Comparison of ENCODE assay signal across 8 mouse cellular contexts in genomic region chr5:142810710-142811599, GRCm38 (mm10). TPM values are rescaled to one million over a fixed set of nuclear protein-coding genes. Genes with fewer than 3 reads are reported as not detected.
DNase-seq lines count a peak whose midpoint lies in the region; ATAC-seq and TF ChIP-seq lines count a peak whose summit lies in the region.

No protein-coding gene starts in this region.

- DNase-seq in heart, adult 8-10 months (ENCODE audit: low spot score) = no peak
- peak; percentile 54 for DNase-seq in R1 (ENCODE audit: low read depth, low spot score)
- DNase-seq in hindbrain, embryonic 10.5 days (ENCODE audit: low spot score) = peak; percentile 79
- DNase-seq in thymus, adult 2 months = no peak
- no peak for DNase-seq in spleen, postnatal 36 days (ENCODE audit: low spot score in 2 of 2)

- H3K4me3 ChIP-seq in heart, embryonic 16.5 days (ENCODE audit: low read length) = 0 out of 2 replicates have a peak overlapping the region, but pooled peaks have one; percentile 3
- peak overlapping the region; percentile 99 for H3K4me3 ChIP-seq in hindbrain, embryonic 10.5 days
- H3K4me3 ChIP-seq in midbrain, embryonic 15.5 days = peak overlapping the region; percentile 77
- no peak overlapping the region for H3K4me3 ChIP-seq in thymus, adult 2 months (ENCODE audit: control insufficient read depth, insufficient read depth, low read length)

- peaks cover 7% of the 10 kb centered on the region for H3K36me3 ChIP-seq in heart, embryonic 16.5 days (ENCODE audit: control insufficient read depth, insufficient read depth)
- H3K36me3 ChIP-seq in hindbrain, embryonic 10.5 days = peaks cover 63% of the 10 kb centered on the region
- 0 out of 2 replicates have a peak, but pooled peaks cover 4% of the 10 kb centered on the region for H3K36me3 ChIP-seq in midbrain, embryonic 15.5 days (replicated peaks)
- no peaks in the 10 kb centered on the region for H3K36me3 ChIP-seq in thymus, adult 2 months (ENCODE audit: control insufficient read depth, insufficient read depth, low read length)

- 37% methylated on average over 20 of the region's 20 CpGs for WGBS in heart, embryonic 16.5 days
- 12% methylated on average over 20 of the region's 20 CpGs for WGBS in hindbrain, embryonic 10.5 days
- 15% methylated on average over 20 of the region's 20 CpGs for WGBS in midbrain, embryonic 15.5 days
- 93% methylated on average over 20 of the region's 20 CpGs for WGBS in thymus, adult 2 months

- no peak overlapping the region for H3K27ac ChIP-seq in heart, embryonic 16.5 days (ENCODE audit: low read length)
- H3K27ac ChIP-seq in hindbrain, embryonic 10.5 days = peak overlapping the region; percentile 100
- H3K27ac ChIP-seq in midbrain, embryonic 15.5 days = peak overlapping the region; percentile 99
- no peak overlapping the region for H3K27ac ChIP-seq in thymus, adult 2 months (ENCODE audit: control insufficient read depth, insufficient read depth, low read length)

- H3K4me2 ChIP-seq in heart, embryonic 16.5 days (ENCODE audit: low read depth, low read length) = peak overlapping the region; percentile 15; the same call in 1 of the 2 replicates
- H3K4me2 ChIP-seq in midbrain, embryonic 15.5 days = peak overlapping the region; percentile 93

- H3K9me3 ChIP-seq in heart, embryonic 16.5 days (replicated peaks; ENCODE audit: control insufficient read depth, low read length) = no peaks in the 10 kb centered on the region
- H3K9me3 ChIP-seq in hindbrain, embryonic 10.5 days = no peaks in the 10 kb centered on the region
- H3K9me3 ChIP-seq in midbrain, embryonic 15.5 days = no peaks in the 10 kb centered on the region

- no peaks in the 10 kb centered on the region for H3K27me3 ChIP-seq in heart, embryonic 16.5 days (ENCODE audit: control insufficient read depth, insufficient read depth, low read length)
- no peaks in the 10 kb centered on the region for H3K27me3 ChIP-seq in hindbrain, embryonic 10.5 days (ENCODE audit: insufficient read depth, poor library complexity, severe bottlenecking)
- no peaks in the 10 kb centered on the region for H3K27me3 ChIP-seq in midbrain, embryonic 15.5 days (replicated peaks)
- peaks cover 14% of the 10 kb centered on the region for H3K27me3 ChIP-seq in thymus, adult 2 months (ENCODE audit: control insufficient read depth, insufficient read depth, low read length)

- no peak for TF ChIP-seq POLR2A in thymus, adult 2 months (IDR thresholded peaks at IDR 0.05; ENCODE audit: control insufficient read depth, extremely low read depth, insufficient read depth, low read length, poor library complexity)

- no peak for TF ChIP-seq CTCF in thymus, adult 2 months (IDR thresholded peaks at IDR 0.05; ENCODE audit: borderline replicate concordance, control insufficient read depth, extremely low read depth, insufficient read depth, low read length, poor library complexity)

- peaks cover 35% of the 10 kb centered on the region for H3K4me1 ChIP-seq in heart, embryonic 16.5 days (ENCODE audit: control insufficient read depth, insufficient read depth, low read length)
- H3K4me1 ChIP-seq in hindbrain, embryonic 10.5 days (replicated peaks) = peaks cover 58% of the 10 kb centered on the region
- H3K4me1 ChIP-seq in midbrain, embryonic 15.5 days = peaks cover 52% of the 10 kb centered on the region
- peaks cover 10% of the 10 kb centered on the region for H3K4me1 ChIP-seq in thymus, adult 2 months (replicated peaks; ENCODE audit: control insufficient read depth, insufficient read depth, low read length)

- no peak for ATAC-seq in heart, embryonic 16.5 days (replicated peaks; ENCODE audit: extremely low read depth, insufficient read depth, low FRiP score)
- no peak for ATAC-seq in midbrain, embryonic 15.5 days (replicated peaks)
- no peak for ATAC-seq in megakaryocyte, adult 5-6 weeks (ENCODE audit: poor library complexity, severe bottlenecking)

- H3K9ac ChIP-seq in heart, embryonic 16.5 days (ENCODE audit: low read length) = peak overlapping the region; percentile 13; the same call in 1 of the 2 replicates
- H3K9ac ChIP-seq in midbrain, embryonic 15.5 days = peak overlapping the region; percentile 99

RNA-seq across cellular contexts. Expression of gene Tnrc18, which starts 6.5 kb away (rescaled TPM):
- polyA plus RNA-seq in heart, embryonic 16.5 days (2015; fragmentation: Nextera tagmentation; extraction: Ambion mirVana) = 17.6 and 18.6 TPM in 2 replicates
- 10 to 100 TPM; 48.6 to 59.7 (median 55.0) TPM for total RNA-seq in heart, adult 8-10 months (2022)
- polyA plus RNA-seq in hindbrain, embryonic 10.5 days (2016; fragmentation: Nextera tagmentation; extraction: Ambion mirVana) = 25.2 and 39.3 TPM in 2 replicates
- 36.3 and 38.6 TPM in 2 replicates for polyA plus RNA-seq in midbrain, embryonic 15.5 days (2015; fragmentation: Nextera tagmentation; extraction: Ambion mirVana)
- polyA plus RNA-seq in thymus, adult 2 months (2012; rRNA removed) = 48.6 and 56.9 TPM in 2 replicates
- 28.2 and 38.6 TPM in 2 replicates for total RNA-seq in megakaryocyte, adult 5-6 weeks (2015)
- total RNA-seq in megakaryocyte, adult 5-6 weeks (2017) = 20.0 and 20.4 TPM in 2 replicates

Comparison
In these comparisons a context has a peak if more than half of its experiments do, and no peak if none do; other contexts are left out.
1. H3K27ac ChIP-seq: peak in hindbrain, embryonic 10.5 days (single experiment) and midbrain, embryonic 15.5 days (single experiment); none in heart, embryonic 16.5 days (single experiment) and thymus, adult 2 months (single experiment).
2. DNase-seq: peak in R1 (single experiment) and hindbrain, embryonic 10.5 days (single experiment); none in heart, adult 8-10 months (single experiment), thymus, adult 2 months (single experiment) and spleen, postnatal 36 days (0 of 2).